Mouse (Mus musculus) bone marrow, adult 2 months (tissue): ENCODE results near the gene Btn2a2.

Source experiments
- CTCF ChIP-seq: fragments of 200-500 bp; IDR thresholded peaks from 2 replicates; pipeline ENCODE4 v1.5.1; 2011; ENCODE audit warnings: low read length, control low read depth; ENCODE audit not compliant: control insufficient read depth, insufficient read depth
- POLR2A ChIP-seq: fragments of 200-500 bp; IDR thresholded peaks from 2 replicates; pipeline ENCODE4 v1.6.1; 2011; ENCODE audit warnings: low read depth, mild to moderate bottlenecking, control low read depth, low read length, borderline replicate concordance; ENCODE audit not compliant: control insufficient read depth

DNA sequence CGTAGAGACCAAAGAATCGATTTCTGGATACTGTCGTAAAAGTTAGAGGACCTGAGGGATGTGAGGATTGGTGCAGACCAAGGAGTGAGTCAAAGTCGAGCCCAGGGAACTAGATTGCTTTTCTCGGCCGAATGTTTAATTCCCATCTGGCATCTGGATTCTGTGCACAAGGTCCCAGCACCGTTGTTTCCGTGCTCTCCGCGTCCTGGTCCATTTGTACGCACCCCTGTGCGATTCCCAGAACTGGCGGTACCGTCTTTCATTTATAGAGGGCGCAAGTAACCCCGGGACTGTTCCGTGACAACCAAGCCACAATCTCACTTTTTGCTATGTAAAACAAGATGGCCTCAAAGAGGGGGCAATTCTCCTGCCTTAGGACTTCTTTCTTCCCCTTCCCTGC, 57.9 kb downstream of the Btn2a2 start:
- peak; percentile 22; the same call in 1 of the 2 replicates for TF ChIP-seq CTCF
- no peak for TF ChIP-seq POLR2A
